In genomic region chr13:47225324-47225697, GRCm38 (mm10) we compare ENCODE assay signal across 17 mouse cellular contexts.
DNase-seq lines count a peak whose midpoint lies in the region; ATAC-seq and TF ChIP-seq lines count a peak whose summit lies in the region.
"Had no signal": no experiment of that assay in that cellular context is flagged by ENCODE, and none has a peak within 500 bp of the region (broad histone marks: within the 10 kb centered on the region; RNA-seq: fewer than 3 reads in every experiment).

No protein-coding gene starts in this region.

- no peaks in the 10 kb centered on the region for H3K27me3 ChIP-seq in forebrain, embryonic 10.5 days (ENCODE audit: poor library complexity, severe bottlenecking)
- H3K27me3 ChIP-seq in forebrain, embryonic 13.5 days: no peaks in the 10 kb centered on the region
- no peaks in the 10 kb centered on the region for H3K27me3 ChIP-seq in hindbrain, postnatal 0 days (ENCODE audit: insufficient read depth, low read length)
- no peaks in the 10 kb centered on the region for H3K27me3 ChIP-seq in hindbrain, embryonic 13.5 days
- H3K27me3 ChIP-seq in lung, postnatal 0 days (replicated peaks; ENCODE audit: insufficient read depth, low read length): no peaks in the 10 kb centered on the region
- H3K27me3 ChIP-seq: forebrain, embryonic 15.5 days; liver, embryonic 12.5 days had no signal

- H3K4me3 ChIP-seq in forebrain, embryonic 10.5 days: no peak overlapping the region
- H3K4me3 ChIP-seq in forebrain, embryonic 13.5 days: no peak overlapping the region
- no peak overlapping the region for H3K4me3 ChIP-seq in hindbrain, postnatal 0 days (ENCODE audit: low read length)
- no peak overlapping the region for H3K4me3 ChIP-seq in hindbrain, embryonic 13.5 days
- no peak overlapping the region for H3K4me3 ChIP-seq in lung, postnatal 0 days (ENCODE audit: low read depth, low read length)
- H3K4me3 ChIP-seq in lung, adult 2 months (replicated peaks; ENCODE audit: extremely low read depth, low read depth, low read length): no peak overlapping the region
- no peak overlapping the region for H3K4me3 ChIP-seq in brown adipose tissue, adult 24 weeks (ENCODE audit: insufficient read depth, low read depth, low read length)
- H3K4me3 ChIP-seq: erythroblast, embryonic 14.5 days; forebrain, embryonic 15.5 days; liver, embryonic 12.5 days had no signal

- no peak for TF ChIP-seq EP300 in lung, postnatal 0 days (IDR thresholded peaks at IDR 0.05)

- no peak for DNase-seq in forebrain, embryonic 10.5 days (ENCODE audit: extremely low spot score, low spot score)
- DNase-seq in hindbrain, postnatal 0 days (ENCODE audit: low spot score): no peak
- no peak for DNase-seq in lung, postnatal 0 days (ENCODE audit: low spot score)
- no peak for DNase-seq in lung, adult 2 months
- no peak for DNase-seq in urinary bladder, adult 18-20 months (ENCODE audit: low spot score in 2 of 2)
- DNase-seq: cerebellum, adult 2 months; cerebellum, postnatal 36 days; heart, postnatal 4 days; right cerebral cortex, postnatal 4 days had no signal

- H3K4me1 ChIP-seq in forebrain, embryonic 10.5 days: peaks cover 30% of the 10 kb centered on the region
- peaks cover 18% of the 10 kb centered on the region for H3K4me1 ChIP-seq in forebrain, embryonic 13.5 days
- peaks cover 5% of the 10 kb centered on the region; the same call in 1 of the 2 replicates for H3K4me1 ChIP-seq in hindbrain, postnatal 0 days (ENCODE audit: insufficient read depth, low read length)
- H3K4me1 ChIP-seq in hindbrain, embryonic 13.5 days (replicated peaks): peaks cover 17% of the 10 kb centered on the region
- peaks cover 7% of the 10 kb centered on the region; the same call in 1 of the 2 replicates for H3K4me1 ChIP-seq in lung, postnatal 0 days (ENCODE audit: insufficient read depth, low read depth, low read length)
- peaks cover 18% of the 10 kb centered on the region for H3K4me1 ChIP-seq in lung, adult 2 months (ENCODE audit: control insufficient read depth, insufficient read depth, low read length)
- H3K4me1 ChIP-seq in brown adipose tissue, adult 24 weeks (ENCODE audit: control insufficient read depth, insufficient read depth, insufficient read length, low read length): peaks cover 22% of the 10 kb centered on the region

- TF ChIP-seq POLR2A in lung, adult 2 months (IDR thresholded peaks at IDR 0.05; ENCODE audit: borderline replicate concordance, extremely low read depth, low read depth, low read length): no peak

- no peak for ATAC-seq in forebrain, embryonic 13.5 days
- no peak for ATAC-seq in hindbrain, postnatal 0 days
- no peak for ATAC-seq in hindbrain, embryonic 13.5 days (ENCODE audit: low FRiP score)
- no peak for ATAC-seq in lung, postnatal 0 days
- ATAC-seq: CD4-positive, CD25-positive, alpha-beta regulatory T cell, adult 4 months; forebrain, embryonic 15.5 days; liver, embryonic 12.5 days had no signal

- no peak overlapping the region for H3K4me2 ChIP-seq in forebrain, embryonic 13.5 days
- H3K4me2 ChIP-seq in hindbrain, postnatal 0 days (ENCODE audit: low read depth, low read length): no peak overlapping the region
- H3K4me2 ChIP-seq in hindbrain, embryonic 13.5 days: no peak overlapping the region
- H3K4me2 ChIP-seq in lung, postnatal 0 days (replicated peaks; ENCODE audit: low read depth, low read length): no peak overlapping the region
- H3K4me2 ChIP-seq: forebrain, embryonic 15.5 days; liver, embryonic 12.5 days; lung, embryonic 14.5 days had no signal

- no peaks in the 10 kb centered on the region for H3K36me3 ChIP-seq in forebrain, embryonic 10.5 days (replicated peaks)
- no peaks in the 10 kb centered on the region for H3K36me3 ChIP-seq in forebrain, embryonic 13.5 days (ENCODE audit: poor library complexity, severe bottlenecking)
- no peaks in the 10 kb centered on the region for H3K36me3 ChIP-seq in hindbrain, postnatal 0 days (ENCODE audit: insufficient read depth, low read length)
- H3K36me3 ChIP-seq in hindbrain, embryonic 13.5 days: no peaks in the 10 kb centered on the region
- no peaks in the 10 kb centered on the region for H3K36me3 ChIP-seq in lung, postnatal 0 days (ENCODE audit: insufficient read depth, low read length)
- H3K36me3 ChIP-seq: forebrain, embryonic 15.5 days; liver, embryonic 12.5 days had no signal

- no peaks in the 10 kb centered on the region for H3K9me3 ChIP-seq in forebrain, embryonic 10.5 days
- no peaks in the 10 kb centered on the region for H3K9me3 ChIP-seq in forebrain, embryonic 13.5 days (replicated peaks)
- no peaks in the 10 kb centered on the region for H3K9me3 ChIP-seq in hindbrain, postnatal 0 days (ENCODE audit: low read length)
- no peaks in the 10 kb centered on the region for H3K9me3 ChIP-seq in hindbrain, embryonic 13.5 days
- H3K9me3 ChIP-seq in lung, postnatal 0 days (ENCODE audit: low read length): no peaks in the 10 kb centered on the region
- H3K9me3 ChIP-seq: forebrain, embryonic 15.5 days; liver, embryonic 12.5 days had no signal

- no peak for TF ChIP-seq CTCF in hindbrain, postnatal 0 days (IDR thresholded peaks at IDR 0.05; ENCODE audit: low read depth)
- TF ChIP-seq CTCF in lung, postnatal 0 days (IDR thresholded peaks at IDR 0.05): no peak
- TF ChIP-seq CTCF in lung, adult 2 months (IDR thresholded peaks at IDR 0.05; ENCODE audit: insufficient read depth, low read length): no peak

- H3K9ac ChIP-seq in forebrain, embryonic 13.5 days: no peak overlapping the region
- no peak overlapping the region for H3K9ac ChIP-seq in hindbrain, postnatal 0 days (replicated peaks; ENCODE audit: low read length)
- no peak overlapping the region for H3K9ac ChIP-seq in hindbrain, embryonic 13.5 days
- H3K9ac ChIP-seq in lung, postnatal 0 days (replicated peaks; ENCODE audit: low read depth): no peak overlapping the region
- H3K9ac ChIP-seq: forebrain, embryonic 15.5 days; liver, embryonic 12.5 days; lung, embryonic 14.5 days had no signal

- WGBS in forebrain, embryonic 10.5 days: 77% methylated on average over 3 of the region's 3 CpGs
- 78% methylated on average over 3 of the region's 3 CpGs for WGBS in forebrain, embryonic 13.5 days
- WGBS in hindbrain, postnatal 0 days: 81% methylated on average over 3 of the region's 3 CpGs
- 74% methylated on average over 3 of the region's 3 CpGs for WGBS in hindbrain, embryonic 13.5 days
- WGBS in lung, postnatal 0 days: 86% methylated on average over 3 of the region's 3 CpGs
- WGBS in lung, adult 2 months: 77% methylated on average over 3 of the region's 3 CpGs

- H3K27ac ChIP-seq in forebrain, embryonic 10.5 days: peak overlapping the region; percentile 79
- H3K27ac ChIP-seq in forebrain, embryonic 13.5 days: no peak overlapping the region
- H3K27ac ChIP-seq in hindbrain, postnatal 0 days: peak overlapping the region; percentile 45; the same call in 1 of the 2 replicates
- H3K27ac ChIP-seq in hindbrain, embryonic 13.5 days: no peak overlapping the region
- H3K27ac ChIP-seq in lung, postnatal 0 days (ENCODE audit: low read length): peak overlapping the region; percentile 57
- H3K27ac ChIP-seq in brown adipose tissue, adult 24 weeks (replicated peaks; ENCODE audit: low read depth, low read length): peak overlapping the region; percentile 71
- H3K27ac ChIP-seq: forebrain, embryonic 15.5 days; liver, embryonic 12.5 days had no signal

Comparison
In these comparisons a context has a peak if more than half of its experiments do, and no peak if none do; other contexts are left out.
1. H3K27ac ChIP-seq: peak in forebrain, embryonic 10.5 days (single experiment), hindbrain, postnatal 0 days (single experiment), lung, postnatal 0 days (single experiment) and brown adipose tissue, adult 24 weeks (single experiment); none in forebrain, embryonic 13.5 days (single experiment) and hindbrain, embryonic 13.5 days (single experiment).